Mouse (Mus musculus): ENCODE measurements at regions not wholly inside any gene's neighbourhood (a gene's known extent, or its start where the extent isn't known, plus 50 kb on each side); places are given as distances from the start of the nearest gene placed in this dataset.

- DNase-seq (ENCODE audit: low spot score in 2 of 2): no peak
These were observed 116.0 kb upstream of the Smad1 start for GRCm38 (mm10) chr8:79515282-79515783.

- DNase-seq (ENCODE audit: low spot score in 2 of 2): no peak
These were observed 115.4 kb upstream of the Smad1 start for GRCm38 (mm10) chr8:79514655-79515278.

- no peak for DNase-seq (ENCODE audit: low spot score in 2 of 2)
These were observed 109.3 kb upstream of the Smad1 start for GRCm38 (mm10) chr8:79508597-79508996.

- no peak for DNase-seq (ENCODE audit: low spot score in 2 of 2)
These were observed 106.1 kb upstream of the Smad1 start for GRCm38 (mm10) chr8:79505381-79505780.

- DNase-seq (ENCODE audit: low spot score in 2 of 2): no peak
These were observed 104.6 kb upstream of the Smad1 start for GRCm38 (mm10) chr8:79503906-79504305.

- no peak for DNase-seq (ENCODE audit: low spot score in 2 of 2)
These were observed 102.7 kb upstream of the Smad1 start for GRCm38 (mm10) chr8:79502062-79502461.

- DNase-seq (ENCODE audit: low spot score in 2 of 2): no peak
These were observed 101.9 kb upstream of the Smad1 start for GRCm38 (mm10) chr8:79501238-79501637.

GRCm38 (mm10) chr8:79499258-79499657 is 99.9 kb upstream of the Smad1 start:
- DNase-seq (ENCODE audit: low spot score in 2 of 2): no peak

GRCm38 (mm10) chr8:79498611-79499010 is 99.3 kb upstream of the Smad1 start:
- DNase-seq (ENCODE audit: low spot score in 2 of 2): no peak

- no peak for DNase-seq (ENCODE audit: low spot score in 2 of 2)
These were observed 91.9 kb upstream of the Smad1 start for GRCm38 (mm10) chr8:79491156-79491698.

GRCm38 (mm10) chr8:79490739-79491138 is 91.4 kb upstream of the Smad1 start:
- no peak for DNase-seq (ENCODE audit: low spot score in 2 of 2)

- DNase-seq (ENCODE audit: low spot score in 2 of 2): peak in 1 of 2 experiments; percentile 17
These were observed 89.5 kb upstream of the Smad1 start for GRCm38 (mm10) chr8:79488861-79489260.

GRCm38 (mm10) chr8:79487597-79487996 is 88.3 kb upstream of the Smad1 start:
- no peak for DNase-seq (ENCODE audit: low spot score in 2 of 2)

- DNase-seq (ENCODE audit: low spot score in 2 of 2): no peak
These were observed 80.0 kb upstream of the Smad1 start for GRCm38 (mm10) chr8:79479326-79479725.

GRCm38 (mm10) chr8:79476012-79476411 is 76.7 kb upstream of the Smad1 start:
- DNase-seq (ENCODE audit: low spot score in 2 of 2): no peak

GRCm38 (mm10) chr8:79474679-79475078 is 75.4 kb upstream of the Smad1 start:
- no peak for DNase-seq (ENCODE audit: low spot score in 2 of 2)

- no peak for DNase-seq (ENCODE audit: low spot score in 2 of 2)
These were observed 52.8 kb upstream of the Smad1 start for GRCm38 (mm10) chr8:79452101-79452500.

- no peak for DNase-seq (ENCODE audit: low spot score in 2 of 2)
These were observed 50.1 kb upstream of the Smad1 start for GRCm38 (mm10) chr8:79449453-79449852.

All from spleen, postnatal 14 days (tissue).